In genomic region chr19:46094144-46094543, GRCm38 (mm10) we compare ENCODE assay signal across 24 mouse cellular contexts. TPM values are rescaled to one million over a fixed set of nuclear protein-coding genes. Genes with fewer than 3 reads are reported as not detected.
"Had no signal": no experiment of that assay in that cellular context is flagged by ENCODE, and none has a peak within 500 bp of the region (broad histone marks: within the 10 kb centered on the region; RNA-seq: fewer than 3 reads in every experiment).

No protein-coding gene starts in this region.

- H3K9me3 ChIP-seq: midbrain, embryonic 10.5 days; midbrain, embryonic 12.5 days; neural tube, embryonic 13.5 days; neural tube, embryonic 15.5 days had no signal

- DNase-seq: lung, adult 18-20 months; lung, embryonic 14.5 days; lung, postnatal 10 days; lung, postnatal 4 days; midbrain, embryonic 14.5 days; retina, postnatal 1 day; right cerebral cortex, adult 18-20 months; right cerebral cortex, postnatal 25 days; right cerebral cortex, postnatal 4 days; spleen, adult 18-20 months; thymus, adult 2 months; thymus, postnatal 25 days; thymus, postnatal 4 days had no signal

- H3K36me3 ChIP-seq: midbrain, embryonic 10.5 days; midbrain, embryonic 12.5 days; neural tube, embryonic 13.5 days; neural tube, embryonic 15.5 days had no signal

- H3K27me3 ChIP-seq: midbrain, embryonic 12.5 days; neural tube, embryonic 13.5 days; neural tube, embryonic 15.5 days had no signal

- H3K27ac ChIP-seq: midbrain, embryonic 10.5 days; midbrain, embryonic 12.5 days; neural tube, embryonic 13.5 days; neural tube, embryonic 15.5 days had no signal

- H3K9ac ChIP-seq: lung, embryonic 14.5 days; midbrain, embryonic 12.5 days; neural tube, embryonic 13.5 days; neural tube, embryonic 15.5 days had no signal

- H3K4me3 ChIP-seq: midbrain, embryonic 10.5 days; midbrain, embryonic 12.5 days; myocyte; neural tube, embryonic 13.5 days; neural tube, embryonic 15.5 days had no signal

- H3K4me1 ChIP-seq: midbrain, embryonic 10.5 days; midbrain, embryonic 12.5 days; neural tube, embryonic 13.5 days; neural tube, embryonic 15.5 days had no signal

RNA-seq across cellular contexts. Expression of gene Elovl3, which starts 37.6 kb away (rescaled TPM):
- total RNA-seq: megakaryocyte, adult 5-6 weeks; megakaryocyte-erythroid progenitor cell, adult 5-6 weeks had no signal
- polyA plus RNA-seq: lung, embryonic 14.5 days; midbrain, embryonic 10.5 days; neural tube, embryonic 13.5 days; small intestine, adult 2 months; stomach, embryonic 14.5 days; urinary bladder, adult 2 months had no signal

RNA-seq across cellular contexts. Expression of gene Pitx3, which starts 54.0 kb away (rescaled TPM):
- total RNA-seq: megakaryocyte, adult 5-6 weeks; megakaryocyte-erythroid progenitor cell, adult 5-6 weeks had no signal
- polyA plus RNA-seq: lung, embryonic 16.5 days; small intestine, adult 2 months; stomach, embryonic 14.5 days had no signal
